Mouse (Mus musculus) megakaryocyte, embryonic 14.5 days (primary cell): ENCODE data around the gene Pln.

Experiments
- FLI1 ChIP-seq: IDR thresholded peaks from 2 replicates; pipeline ENCODE4 v1.6.1; 2012; ENCODE audit warnings: low read length, inconsistent platforms, mixed read lengths
- GATA1 ChIP-seq: IDR thresholded peaks from 3 replicates; pipeline ENCODE4 v1.6.1; 2012; ENCODE audit warnings: mixed read lengths, low read length, inconsistent platforms, borderline replicate concordance

- TF ChIP-seq GATA1 (no peak), FLI1 (no peak)
These were observed 36.6 kb downstream of the Pln start for GRCm38 (mm10) chr10:53373885-53374578.
